Mouse (Mus musculus) adrenal gland, postnatal 4 days (tissue): Measurements from ENCODE around the gene Gm47791. TPM values are rescaled to one million over a fixed set of nuclear protein-coding genes. Genes with fewer than 3 reads are reported as not detected.
A peak's percentile ranks its signal among the peaks of the same experiment; 100 is the strongest.

ENCODE experiments used
- DNase-seq, 2 experiments: peaks; one replicate each; pipeline ENCODE4 v3.0.0; 2021 to 2022; ENCODE audit warnings: low spot score in 2 of 2, mixed read lengths in 2 of 2
- total RNA-seq, 2 experiments: library from RNA; stranded (reverse); gene quantifications; 2 replicates each; pipeline ENCODE4 v1.2.3; 2021

Gene Gm47791
- total RNA-seq, 2 experiments from 2014 or later: not detected

DNA sequence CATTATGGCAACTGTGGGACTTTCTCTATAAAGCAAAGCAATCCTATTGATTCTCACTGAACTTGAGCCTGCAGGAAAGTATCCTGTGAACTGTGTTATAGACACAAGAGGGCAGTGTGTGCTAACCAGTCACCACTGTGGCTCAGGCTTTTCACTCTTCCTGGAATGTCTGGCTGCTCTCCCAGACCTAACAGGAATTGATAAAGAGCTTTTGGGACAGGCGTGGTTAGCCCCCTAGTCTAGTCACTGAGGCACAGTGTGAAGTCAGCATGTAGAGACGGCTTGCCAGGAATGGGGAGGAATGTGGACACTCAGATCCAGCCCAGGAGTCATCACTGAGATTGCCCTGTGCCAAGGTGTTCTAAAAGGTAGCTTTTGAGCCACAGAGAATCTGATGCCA lies 16.4 kb upstream of the Gm47791 start:
- DNase-seq: peak in 1 of 2 experiments; percentile 19

GRCm38 (mm10) chr1:82785546-82785945 lies 14.5 kb upstream of the Gm47791 start:
- DNase-seq: no peak

- DNase-seq: no peak
Observed at GRCm38 (mm10) chr1:82783559-82783958, 12.5 kb upstream of the Gm47791 start.

DNA sequence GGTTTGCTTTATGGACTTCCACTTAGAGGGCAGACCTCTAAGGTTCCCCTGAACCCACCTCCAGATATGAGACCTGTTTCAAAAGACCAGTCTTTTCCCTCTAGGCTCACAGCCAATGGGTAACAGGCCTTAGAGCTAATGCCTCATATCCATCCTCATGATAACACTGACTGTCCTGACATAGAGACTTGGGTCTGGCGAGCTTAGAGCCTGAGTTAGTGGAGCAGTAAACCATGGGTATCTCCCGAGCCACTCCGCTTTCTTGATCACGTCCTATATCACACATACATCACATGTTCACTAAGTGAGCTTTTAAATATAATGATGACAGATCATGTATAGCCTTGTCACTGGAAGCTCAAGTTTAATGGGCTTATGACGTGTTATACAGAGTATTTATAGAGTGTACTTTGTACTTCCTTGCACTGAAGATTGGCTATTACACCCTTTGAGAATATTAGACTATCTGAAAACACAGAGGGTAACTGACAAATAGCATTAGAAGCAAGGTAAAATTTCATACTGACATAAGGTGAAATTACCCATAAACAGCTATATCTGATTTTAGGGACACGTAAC lies 8.4 kb upstream of the Gm47791 start:
- DNase-seq: no peak

DNA sequence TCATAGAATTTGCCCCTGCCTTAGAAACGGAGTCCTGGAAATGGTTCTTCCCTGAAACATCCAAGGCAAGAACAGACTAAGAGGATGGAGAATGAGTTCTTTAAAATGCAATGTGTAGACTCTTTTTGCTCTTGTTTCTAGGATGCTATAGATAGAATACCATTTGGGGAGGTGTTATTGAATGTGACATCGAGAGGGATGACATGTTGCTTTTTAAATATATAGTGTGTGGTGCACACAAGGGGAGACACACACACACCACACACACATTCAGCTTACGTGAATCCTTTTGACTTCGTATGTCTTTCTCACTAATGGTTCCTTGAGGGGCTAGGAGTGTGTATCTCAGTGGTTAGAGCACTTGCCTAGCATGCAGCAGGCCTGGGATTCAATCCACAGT lies 4.2 kb upstream of the Gm47791 start:
- DNase-seq: no peak

DNA sequence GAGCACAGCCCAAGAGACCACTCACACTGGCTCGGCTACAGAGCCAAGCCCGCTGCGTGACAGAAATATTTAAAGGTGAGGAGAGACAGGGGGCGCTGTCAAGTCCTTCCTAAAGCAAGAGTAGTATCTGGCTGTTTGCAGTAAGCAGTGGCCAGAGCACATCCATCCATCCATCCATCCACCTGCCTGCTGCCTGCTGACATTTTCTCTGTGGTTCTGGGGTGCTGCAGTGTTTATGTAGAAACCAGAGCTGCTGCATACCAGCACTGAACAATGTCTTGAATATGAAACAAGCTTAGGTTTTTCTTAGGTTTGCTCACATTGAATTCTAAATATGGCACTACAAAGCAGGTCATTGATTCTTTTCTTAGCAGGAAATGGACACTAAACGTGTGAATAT lies 2.2 kb upstream of the Gm47791 start:
- DNase-seq: no peak

GRCm38 (mm10) chr1:82772428-82772827 lies 1.4 kb upstream of the Gm47791 start:
- no peak for DNase-seq

- DNase-seq: no peak
Observed at GRCm38 (mm10) chr1:82768269-82768668, 2.8 kb downstream of the Gm47791 start, which contains the start of gene Tm4sf20. Gene Tm4sf20, minus strand, starts transcription at chr1:82768461.

DNA sequence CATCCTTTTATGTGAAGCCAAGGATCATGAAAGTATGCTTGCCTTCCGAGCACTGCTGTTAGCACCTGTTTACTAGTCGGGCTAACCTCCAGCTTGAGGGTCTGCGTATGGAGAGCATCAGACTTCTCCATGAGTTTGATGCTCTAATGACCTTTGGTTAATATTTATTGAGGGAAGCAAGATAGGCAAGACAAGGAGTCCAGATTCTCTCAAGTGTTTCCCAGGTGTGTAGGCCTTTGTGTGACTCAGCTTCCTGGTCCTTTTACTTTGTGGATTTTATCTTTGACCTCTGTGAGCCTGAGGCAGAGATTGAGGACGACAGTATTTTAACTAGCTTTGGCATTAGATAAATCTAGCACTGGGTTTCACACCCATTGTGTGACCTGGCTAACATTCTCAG lies 4.4 kb downstream of the Gm47791 start:
- no peak for DNase-seq

GRCm38 (mm10) chr1:82766227-82766626 lies 4.8 kb downstream of the Gm47791 start:
- no peak for DNase-seq

DNA sequence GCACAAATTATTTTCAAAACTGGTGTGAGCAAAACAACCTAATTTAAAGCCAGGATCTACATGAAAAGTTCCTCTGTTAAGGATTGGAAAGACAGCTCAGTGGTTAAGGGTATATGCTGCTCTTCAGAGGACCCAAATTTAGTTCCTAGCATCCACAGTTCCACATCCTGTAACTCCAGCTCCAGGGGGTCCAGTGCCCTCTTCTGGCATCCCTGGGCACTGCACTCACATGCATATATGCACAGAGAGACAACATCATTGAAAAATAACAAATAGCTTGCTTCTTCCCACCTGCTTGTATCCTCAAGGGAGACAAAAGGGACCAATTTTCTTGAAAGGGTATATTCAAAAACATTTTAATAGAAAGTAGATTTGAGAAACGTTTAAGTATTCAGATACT lies 8.8 kb downstream of the Gm47791 start:
- no peak for DNase-seq

DNA sequence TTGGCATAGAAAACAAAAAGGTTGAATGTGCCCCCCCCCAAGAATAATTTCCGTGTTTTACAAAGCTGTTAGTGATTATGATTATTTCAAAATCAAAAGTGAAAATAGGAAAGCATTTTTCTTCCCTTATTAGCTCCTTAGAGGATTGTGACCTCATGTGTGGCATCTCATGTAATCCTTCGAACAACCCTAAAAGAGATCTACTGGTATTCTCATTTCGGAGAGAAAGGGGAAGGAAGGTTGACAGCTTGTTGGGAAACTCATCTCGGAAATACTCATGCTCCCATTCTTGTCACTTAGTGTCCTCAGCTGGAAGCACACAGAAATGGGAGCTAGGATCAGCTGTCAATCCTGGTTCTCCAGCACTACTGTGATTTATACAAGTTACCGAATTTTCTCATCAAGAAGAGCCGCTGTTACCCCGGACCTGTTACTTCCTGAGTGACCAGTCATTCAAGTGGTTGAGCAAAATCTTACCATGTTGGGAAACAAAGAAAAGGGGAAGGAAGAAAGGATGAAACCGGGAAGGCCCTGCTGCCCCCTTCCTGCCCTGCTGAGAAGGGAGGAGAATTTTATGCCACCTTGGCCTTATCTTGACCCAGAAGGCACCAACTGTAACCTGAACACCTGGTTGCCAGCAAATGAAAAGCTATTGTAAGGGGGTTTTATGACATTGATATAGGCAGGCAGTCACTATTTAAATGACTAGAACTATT lies 9.4 kb downstream of the Gm47791 start:
- DNase-seq: no peak

GRCm38 (mm10) chr1:82759520-82759919 lies 11.5 kb downstream of the Gm47791 start:
- DNase-seq: no peak

DNA sequence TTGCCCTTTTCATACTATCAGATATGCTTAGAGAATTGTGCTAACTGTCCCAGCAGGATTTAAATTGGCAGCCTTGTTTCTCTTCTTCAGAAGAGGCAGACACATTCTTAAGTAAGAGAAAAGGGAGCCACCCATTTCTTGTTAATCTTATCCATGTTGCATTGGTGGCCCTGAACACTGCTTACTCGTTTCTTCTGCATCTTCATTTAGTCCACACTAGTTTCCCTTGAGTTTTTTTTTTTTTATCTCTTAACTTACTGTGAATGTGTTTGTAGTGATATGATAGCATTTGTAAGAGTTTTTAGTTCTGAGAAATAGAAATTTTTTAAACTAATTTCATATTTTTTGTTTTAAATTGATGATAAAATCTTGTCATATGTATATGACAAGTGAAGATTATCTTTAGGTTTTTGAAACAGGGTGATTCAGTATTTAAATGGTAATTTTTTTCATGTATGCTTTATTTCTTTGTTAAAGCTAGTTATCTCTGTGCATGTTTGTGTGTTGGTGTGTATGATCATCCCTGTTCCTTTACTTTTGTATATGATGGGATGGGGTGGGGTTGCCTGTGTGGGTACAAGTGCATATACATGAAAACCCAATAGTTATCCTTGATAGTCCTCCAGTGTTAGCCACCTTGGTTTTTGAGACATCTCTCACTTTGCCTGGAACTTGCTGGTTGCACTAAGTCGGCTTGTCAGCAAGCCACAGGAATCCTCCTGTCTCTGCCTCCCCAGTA lies 23.2 kb downstream of the Gm47791 start:
- DNase-seq: no peak

DNA sequence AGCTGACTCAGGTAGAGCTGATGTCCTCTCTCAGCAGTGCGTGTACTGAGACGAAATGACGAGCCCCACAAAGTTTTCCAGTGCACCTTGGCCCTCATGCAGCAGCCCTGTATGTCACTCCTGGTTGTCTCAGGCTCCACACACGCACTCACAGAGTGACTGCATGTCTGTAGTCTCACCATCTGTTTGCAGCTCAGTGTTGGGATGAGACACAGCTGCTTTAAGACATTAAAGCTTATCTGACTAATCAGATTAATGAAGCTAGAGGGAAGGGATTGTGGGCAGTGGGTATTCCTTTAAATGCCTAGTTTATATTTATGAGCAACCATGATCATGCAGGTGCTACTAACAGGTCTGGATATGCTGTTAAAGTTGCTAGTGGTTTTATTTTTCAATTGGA lies 24.6 kb downstream of the Gm47791 start:
- no peak for DNase-seq

DNA sequence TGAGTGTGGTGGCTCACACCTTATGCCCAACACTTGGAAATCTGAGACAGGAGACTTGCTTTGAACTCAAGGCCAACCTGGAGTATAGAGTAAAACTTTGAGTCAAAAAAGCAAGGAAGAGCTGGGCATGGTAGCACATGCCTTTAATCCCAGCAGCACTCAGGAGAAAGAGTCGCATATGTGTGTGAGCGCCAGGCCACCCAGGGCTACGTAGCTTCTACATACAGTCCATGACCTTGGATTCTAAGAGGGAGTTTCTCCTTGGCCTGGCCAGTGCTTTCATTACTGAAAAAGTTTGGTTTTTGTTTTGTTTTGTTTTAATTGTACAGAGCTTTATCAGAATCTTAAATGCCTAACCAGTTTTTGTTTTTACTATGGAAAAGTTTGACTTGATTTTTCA lies 27.1 kb downstream of the Gm47791 start:
- DNase-seq: no peak

DNA sequence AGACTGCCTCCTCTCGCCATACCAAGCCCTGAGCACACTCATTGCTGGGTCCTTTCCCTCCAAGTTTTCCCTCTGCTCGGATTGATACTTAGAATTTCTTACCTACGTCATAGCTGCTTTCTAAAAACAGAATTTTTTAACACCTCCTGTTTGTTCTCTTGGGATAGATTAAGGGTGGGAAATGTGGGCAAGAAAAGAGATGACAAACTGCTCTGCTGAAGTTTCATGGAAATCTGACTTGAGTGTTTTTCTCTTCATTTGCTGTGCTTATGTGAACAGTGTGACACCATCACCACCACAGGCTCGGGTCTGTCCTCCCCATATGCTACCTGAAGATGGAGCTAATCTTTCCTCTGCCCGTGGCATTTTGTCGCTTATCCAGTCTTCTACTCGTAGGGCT lies 29.5 kb downstream of the Gm47791 start:
- DNase-seq: no peak

- DNase-seq: no peak
Observed at GRCm38 (mm10) chr1:82738066-82738465, 33.0 kb downstream of the Gm47791 start.

GRCm38 (mm10) chr1:82733357-82733756 lies 37.7 kb downstream of the Gm47791 start:
- DNase-seq: no peak

GRCm38 (mm10) chr1:82726482-82726881 lies 44.6 kb downstream of the Gm47791 start:
- no peak for DNase-seq

- DNase-seq: no peak
Observed at GRCm38 (mm10) chr1:82725875-82726185, 45.2 kb downstream of the Gm47791 start.

- peak in 1 of 2 experiments; percentile 3 for DNase-seq
Observed at GRCm38 (mm10) chr1:82725026-82725874, 45.8 kb downstream of the Gm47791 start.
